Mouse (Mus musculus): Measurements from ENCODE around the gene Rex1bd. TPM values are rescaled to one million over a fixed set of nuclear protein-coding genes. Genes with fewer than 3 reads are reported as not detected.
A peak's percentile ranks its signal among the peaks of the same experiment; 100 is the strongest.
"Not testable (repeated sequence)": the region's sequence is repeated elsewhere in the genome, so short reads cannot be mapped to it uniquely, and the experiment has no call there.

Gene Rex1bd
- total RNA-seq, 2 experiments from 2014 or later, result 91.1 to 101 TPM

GRCm38 (mm10) chr8:70529741-70530161 lies 23.2 kb upstream of the Rex1bd start:
- no peak for DNase-seq (ENCODE audit: extremely low spot score in 1 of 2, low spot score in 1 of 2)

DNA sequence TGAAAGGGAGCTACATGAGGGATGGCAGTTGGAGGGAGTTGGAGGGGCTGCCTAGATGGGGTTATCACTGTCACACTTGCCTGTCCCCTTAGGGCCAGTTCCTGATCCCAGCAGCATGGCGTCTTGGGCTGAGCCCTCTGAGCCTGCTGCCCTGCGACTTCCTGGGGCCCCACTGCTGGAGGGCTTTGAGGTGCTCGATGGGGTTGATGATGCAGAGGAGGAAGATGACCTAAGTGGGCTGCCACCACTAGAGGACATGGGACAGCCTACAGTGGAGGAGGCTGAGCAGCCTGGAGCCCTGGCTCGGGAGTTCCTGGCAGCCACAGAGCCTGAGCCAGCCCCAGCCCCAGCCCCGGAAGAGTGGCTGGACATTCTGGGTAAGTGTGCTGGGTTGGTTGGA lies 22.7 kb upstream of the Rex1bd start:
- DNase-seq (ENCODE audit: extremely low spot score in 1 of 2, low spot score in 1 of 2), result no peak

GRCm38 (mm10) chr8:70528182-70528797 lies 21.7 kb upstream of the Rex1bd start:
- no peak for DNase-seq (ENCODE audit: extremely low spot score in 1 of 2, low spot score in 1 of 2)

GRCm38 (mm10) chr8:70527512-70528181 lies 21.1 kb upstream of the Rex1bd start, which contains the start of the genes Fkbp8 and Kxd1:
Gene Fkbp8, plus strand, starts transcription at chr8:70527724.
Gene Kxd1, minus strand, starts transcription at chr8:70527956.
- DNase-seq (ENCODE audit: extremely low spot score in 1 of 2, low spot score in 1 of 2), result peak; percentile 98 to 99

GRCm38 (mm10) chr8:70527111-70527511 lies 20.6 kb upstream of the Rex1bd start:
- no peak for DNase-seq (ENCODE audit: extremely low spot score in 1 of 2, low spot score in 1 of 2)

- peak; percentile 91 to 92 for DNase-seq (ENCODE audit: extremely low spot score in 1 of 2, low spot score in 1 of 2)
Measured at GRCm38 (mm10) chr8:70522592-70523403, 16.2 kb upstream of the Rex1bd start.

GRCm38 (mm10) chr8:70519606-70520005 lies 13.1 kb upstream of the Rex1bd start:
- DNase-seq (ENCODE audit: extremely low spot score in 1 of 2, low spot score in 1 of 2), result no peak

GRCm38 (mm10) chr8:70519043-70519442 lies 12.5 kb upstream of the Rex1bd start:
- DNase-seq (ENCODE audit: extremely low spot score in 1 of 2, low spot score in 1 of 2), result no peak

DNA sequence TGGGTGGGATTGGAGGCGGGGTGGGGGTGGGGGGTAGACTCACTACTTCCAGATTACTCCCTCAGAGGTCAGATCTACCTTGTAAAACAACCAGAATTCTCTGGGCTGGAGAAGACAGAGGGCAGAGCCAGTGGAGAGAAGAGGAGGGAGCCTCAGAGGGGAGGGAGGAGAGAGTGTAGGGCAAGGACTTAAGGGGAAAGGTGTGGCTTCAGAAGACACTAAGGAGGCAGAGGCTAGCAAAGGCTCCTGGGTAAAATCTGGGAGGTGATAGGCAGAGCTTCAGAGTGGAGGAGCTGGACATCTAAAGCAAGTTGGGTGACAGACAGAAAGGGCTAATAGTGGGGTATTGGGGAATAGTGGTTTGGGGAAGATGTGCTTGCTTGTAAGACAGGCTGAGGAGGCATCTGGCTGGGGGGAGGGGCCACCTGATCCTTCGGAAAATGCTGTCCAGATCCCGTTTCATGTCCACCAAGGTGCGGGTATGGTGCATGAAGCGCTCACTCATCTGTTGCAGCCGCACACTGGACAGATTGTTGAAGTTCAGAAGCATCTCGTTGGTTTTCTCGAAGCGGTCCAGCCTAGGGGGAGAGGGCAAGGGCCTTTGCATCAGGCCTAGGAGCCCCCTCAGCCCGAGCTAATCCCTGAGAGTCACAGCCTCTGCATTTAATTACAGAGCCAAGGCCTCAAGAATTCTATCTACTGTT lies 11.5 kb upstream of the Rex1bd start:
- no peak for DNase-seq (ENCODE audit: extremely low spot score in 1 of 2, low spot score in 1 of 2)

DNA sequence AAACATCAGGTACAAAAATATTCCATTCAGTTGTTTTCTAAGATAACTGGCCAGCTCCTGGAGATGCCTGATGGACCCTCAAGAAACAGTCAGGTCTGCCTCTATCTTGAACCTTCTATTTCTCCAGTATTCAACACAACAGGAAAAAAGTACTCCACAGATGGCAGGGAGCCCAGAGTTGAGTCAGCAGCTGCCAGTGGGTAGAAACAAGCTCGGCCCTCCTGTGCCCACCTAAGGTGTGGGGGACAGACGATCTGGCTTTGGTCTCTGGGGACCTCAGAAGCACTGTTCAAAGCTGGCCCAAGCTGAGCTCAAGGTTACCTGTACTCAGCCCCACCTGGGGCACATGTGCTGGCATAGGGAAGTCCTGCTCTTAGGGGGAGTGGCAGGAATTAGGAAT lies 6.9 kb upstream of the Rex1bd start:
- no peak for DNase-seq (ENCODE audit: extremely low spot score in 1 of 2, low spot score in 1 of 2)

- no peak for DNase-seq (ENCODE audit: extremely low spot score in 1 of 2, low spot score in 1 of 2)
Measured at GRCm38 (mm10) chr8:70512253-70512903, 5.8 kb upstream of the Rex1bd start.

DNA sequence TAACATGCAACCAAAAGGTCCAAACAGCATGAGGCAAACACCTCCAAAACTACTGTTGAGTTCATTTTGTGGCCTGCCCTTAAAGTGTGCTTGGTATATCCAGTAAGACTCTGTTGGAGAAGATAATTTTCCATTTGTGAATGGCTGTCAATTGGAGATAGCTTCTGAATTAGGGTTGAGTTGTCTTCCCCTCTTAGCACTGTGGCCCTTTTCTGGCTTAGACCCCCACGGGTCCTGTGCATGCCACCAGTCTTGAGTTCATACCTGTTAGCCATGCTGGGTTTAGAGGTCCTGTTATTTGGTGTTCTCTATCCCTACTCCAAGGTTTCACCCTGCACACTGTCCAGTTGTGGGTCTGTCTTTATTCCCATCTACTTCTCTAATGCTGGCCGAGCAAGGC lies 5.2 kb upstream of the Rex1bd start:
- DNase-seq (ENCODE audit: extremely low spot score in 1 of 2, low spot score in 1 of 2), result no peak

DNA sequence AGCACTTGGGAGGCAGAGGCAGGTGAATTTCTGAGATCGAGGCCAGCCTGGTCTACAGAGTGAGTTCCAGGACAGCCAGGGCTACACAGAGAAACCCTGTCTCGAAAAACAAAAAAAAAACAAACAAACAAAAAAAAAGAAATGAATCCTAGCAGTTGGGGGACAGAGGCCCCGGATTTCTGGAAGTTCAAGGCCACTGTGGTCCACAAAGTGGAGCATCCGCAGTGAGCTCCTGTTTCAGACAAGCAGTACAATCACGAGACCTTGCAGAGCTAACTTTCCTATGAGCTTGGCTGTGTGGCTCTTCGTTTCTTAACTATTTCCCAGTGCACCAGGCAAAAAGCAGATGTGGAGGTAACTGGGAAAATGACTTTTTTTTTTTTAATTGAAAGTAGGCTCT lies 4.6 kb upstream of the Rex1bd start:
- not testable (repeated sequence) for DNase-seq (ENCODE audit: extremely low spot score in 1 of 2, low spot score in 1 of 2)

GRCm38 (mm10) chr8:70510228-70510915 lies 3.8 kb upstream of the Rex1bd start, which contains the start of gene Uba52:
Gene Uba52, minus strand, starts transcription at chr8:70510801.
- DNase-seq (ENCODE audit: extremely low spot score in 1 of 2, low spot score in 1 of 2), result peak; percentile 92 to 95

GRCm38 (mm10) chr8:70509281-70509952 lies 2.9 kb upstream of the Rex1bd start:
- no peak for DNase-seq (ENCODE audit: extremely low spot score in 1 of 2, low spot score in 1 of 2)

GRCm38 (mm10) chr8:70507027-70507393 lies 458 bp upstream of the Rex1bd start:
- no peak for DNase-seq (ENCODE audit: extremely low spot score in 1 of 2, low spot score in 1 of 2)

DNA sequence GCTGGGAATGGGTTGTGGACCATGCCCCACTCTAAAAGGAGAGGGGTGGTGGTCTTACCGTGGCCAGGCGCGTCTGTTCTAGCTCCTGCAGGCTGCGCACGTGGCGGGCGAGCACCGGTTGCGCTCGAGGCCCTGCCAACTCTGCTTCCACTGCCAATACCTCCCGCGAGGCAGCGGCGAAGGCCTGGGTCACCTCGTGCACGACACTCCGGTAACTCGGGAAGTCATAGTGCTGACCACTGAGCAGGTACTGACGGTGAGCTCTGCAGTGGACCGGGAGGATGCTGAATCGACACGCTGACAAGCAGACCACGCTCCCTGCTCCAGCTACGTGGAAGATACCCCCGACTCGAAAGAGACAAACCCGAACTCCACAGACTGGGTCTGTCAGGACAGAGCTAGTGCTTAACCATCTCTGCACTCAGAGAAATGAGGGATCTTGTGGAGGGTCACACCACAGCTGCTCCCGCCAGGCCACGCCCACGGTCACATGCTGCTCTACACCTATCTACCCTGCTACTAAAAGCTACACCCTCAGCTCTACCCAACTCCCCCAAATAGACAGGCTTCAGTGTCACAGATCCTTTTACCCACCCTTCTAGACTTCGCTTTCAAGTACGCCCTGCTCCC lies 739 bp downstream of the Rex1bd start:
- no peak for DNase-seq (ENCODE audit: extremely low spot score in 1 of 2, low spot score in 1 of 2)

GRCm38 (mm10) chr8:70504851-70505250 lies 1.7 kb downstream of the Rex1bd start:
- peak; percentile 76 to 90 for DNase-seq (ENCODE audit: extremely low spot score in 1 of 2, low spot score in 1 of 2)
